Mouse (Mus musculus) megakaryocyte, embryonic 14.5 days (primary cell): ENCODE data around the gene Rapgef6.

Experiments used
- FLI1 ChIP-seq: IDR thresholded peaks from 2 replicates; pipeline ENCODE4 v1.6.1; 2012; ENCODE audit warnings: low read length, inconsistent platforms, mixed read lengths
- GATA1 ChIP-seq: IDR thresholded peaks from 3 replicates; pipeline ENCODE4 v1.6.1; 2012; ENCODE audit warnings: mixed read lengths, low read length, inconsistent platforms, borderline replicate concordance

DNA sequence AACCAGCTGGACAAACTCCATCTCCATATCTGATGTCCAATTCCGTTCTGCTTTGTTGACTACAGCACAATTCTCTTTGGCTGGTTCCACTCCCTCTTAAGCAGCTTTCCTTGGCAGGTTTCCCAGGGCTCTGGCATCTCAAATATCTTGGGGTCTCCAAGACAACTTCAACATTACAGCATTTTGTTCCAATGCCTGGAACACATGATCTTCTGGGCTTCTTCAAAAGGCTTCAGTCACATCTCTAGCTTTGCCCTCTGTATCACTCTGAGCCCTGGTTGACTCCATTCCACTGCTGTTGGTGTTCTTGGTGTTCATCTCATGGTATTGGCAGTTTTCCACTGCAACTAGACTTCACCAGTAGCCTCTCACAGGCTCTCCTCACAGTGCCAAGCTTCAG, 7.7 kb downstream of the Rapgef6 start:
- no peak for TF ChIP-seq GATA1
- TF ChIP-seq FLI1 = no peak
